Mouse (Mus musculus): ENCODE data around the gene Kif1bp. TPM values are rescaled to one million over a fixed set of nuclear protein-coding genes. Genes with fewer than 3 reads are reported as not detected.
"Not testable (repeated sequence)": the region's sequence is repeated elsewhere in the genome, so short reads cannot be mapped to it uniquely, and the experiment has no call there.

Kif1bp gene
- polyA plus RNA-seq, 1 experiment from 2014 or later: 28.3 TPM

DNA sequence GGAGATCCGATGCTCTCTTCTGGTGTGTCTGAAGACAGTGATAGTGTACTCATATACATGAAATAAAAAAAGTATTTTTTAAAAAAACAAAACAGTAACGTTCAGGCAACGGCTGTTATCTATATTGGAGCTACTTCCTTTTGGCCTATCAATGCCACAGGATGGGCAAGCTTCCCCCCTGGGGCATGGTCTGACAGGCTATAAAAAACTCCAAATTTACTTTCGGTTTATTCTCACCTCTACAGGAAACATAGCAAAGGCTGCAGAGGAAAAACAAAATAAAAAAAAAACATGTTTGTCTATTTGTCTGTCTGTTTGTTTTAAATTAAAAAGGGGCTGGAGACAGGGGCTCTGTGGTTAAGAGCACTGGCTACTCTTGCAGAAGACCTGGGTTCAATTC lies 74.9 kb downstream of the Kif1bp start:
- Histone ChIP-seq H3K4me3 (ENCODE audit: low read depth, low read length) (no peak overlapping the region), H3K27me3 (replicated peaks; ENCODE audit: control insufficient read depth, insufficient read depth, low read length) (no peaks in the 10 kb centered on the region), H3K4me2 (peak overlapping the region; percentile 54), H3K36me3 (ENCODE audit: control insufficient read depth, insufficient read depth, low read length) (no peaks in the 10 kb centered on the region), H3K4me1 (replicated peaks; ENCODE audit: control insufficient read depth, insufficient read depth, low read length) (peaks cover 34% of the 10 kb centered on the region), H3K9me3 (ENCODE audit: control insufficient read depth, low read length) (no peaks in the 10 kb centered on the region), H3K27ac (ENCODE audit: low read depth, low read length) (peak overlapping the region; percentile 28; the same call in 1 of the 2 replicates), H3K9ac (ENCODE audit: low read depth, low read length) (0 out of 2 replicates have a peak overlapping the region, but pooled peaks have one; percentile 27)
- ATAC-seq (replicated peaks; ENCODE audit: low FRiP score) (0 out of 2 replicates have a peak, but pooled peaks have one; percentile 24), DNase-seq (ENCODE audit: low spot score) (no peak)
- WGBS: 32% methylated on average over 4 of the region's 4 CpGs

DNA sequence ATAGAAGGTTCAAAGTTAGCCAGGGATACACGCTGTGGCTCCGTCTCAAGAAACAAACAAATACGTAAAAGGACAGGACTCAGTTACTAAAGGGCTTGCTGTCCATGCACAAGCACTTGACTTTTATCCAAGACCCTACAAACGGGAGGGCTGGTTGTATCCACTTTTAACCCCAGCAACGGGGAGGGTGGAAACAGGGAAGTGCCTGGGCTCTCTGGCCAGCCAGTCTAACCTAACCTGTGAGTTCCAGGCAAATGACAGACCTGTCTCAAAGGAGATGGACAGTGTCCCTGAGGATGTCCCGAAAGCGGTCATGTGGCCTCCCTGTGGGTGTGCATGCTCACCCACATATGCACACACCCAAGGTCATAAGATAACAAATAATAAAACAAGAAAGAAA lies 76.3 kb downstream of the Kif1bp start:
- H3K27me3 ChIP-seq (replicated peaks; ENCODE audit: control insufficient read depth, insufficient read depth, low read length): no peaks in the 10 kb centered on the region
- no peaks in the 10 kb centered on the region for H3K9me3 ChIP-seq (ENCODE audit: control insufficient read depth, low read length)
- DNase-seq (ENCODE audit: low spot score) (no peak), ATAC-seq (replicated peaks; ENCODE audit: low FRiP score) (no peak)
- H3K9ac ChIP-seq (ENCODE audit: low read depth, low read length): no peak overlapping the region
- H3K4me2 ChIP-seq: no peak overlapping the region
- H3K36me3 ChIP-seq (ENCODE audit: control insufficient read depth, insufficient read depth, low read length): no peaks in the 10 kb centered on the region
- WGBS: 74% methylated on average over 7 of the region's 7 CpGs
- no peak overlapping the region for H3K4me3 ChIP-seq (ENCODE audit: low read depth, low read length)
- no peak overlapping the region; the same call in 1 of the 2 replicates for H3K27ac ChIP-seq (ENCODE audit: low read depth, low read length)
- H3K4me1 ChIP-seq (replicated peaks; ENCODE audit: control insufficient read depth, insufficient read depth, low read length): peaks cover 27% of the 10 kb centered on the region

GRCm38 (mm10) chr10:62500916-62501615 lies 77.2 kb downstream of the Kif1bp start:
- 76% methylated on average over 9 of the region's 9 CpGs for WGBS
- Histone ChIP-seq H3K9ac (ENCODE audit: low read depth, low read length) (no peak overlapping the region), H3K4me1 (replicated peaks; ENCODE audit: control insufficient read depth, insufficient read depth, low read length) (peaks cover 25% of the 10 kb centered on the region), H3K27ac (ENCODE audit: low read depth, low read length) (no peak overlapping the region), H3K27me3 (replicated peaks; ENCODE audit: control insufficient read depth, insufficient read depth, low read length) (no peaks in the 10 kb centered on the region), H3K4me2 (no peak overlapping the region), H3K4me3 (ENCODE audit: low read depth, low read length) (no peak overlapping the region), H3K36me3 (ENCODE audit: control insufficient read depth, insufficient read depth, low read length) (no peaks in the 10 kb centered on the region), H3K9me3 (ENCODE audit: control insufficient read depth, low read length) (no peaks in the 10 kb centered on the region)
- DNase-seq (ENCODE audit: low spot score): no peak
- ATAC-seq (replicated peaks; ENCODE audit: low FRiP score): no peak

DNA sequence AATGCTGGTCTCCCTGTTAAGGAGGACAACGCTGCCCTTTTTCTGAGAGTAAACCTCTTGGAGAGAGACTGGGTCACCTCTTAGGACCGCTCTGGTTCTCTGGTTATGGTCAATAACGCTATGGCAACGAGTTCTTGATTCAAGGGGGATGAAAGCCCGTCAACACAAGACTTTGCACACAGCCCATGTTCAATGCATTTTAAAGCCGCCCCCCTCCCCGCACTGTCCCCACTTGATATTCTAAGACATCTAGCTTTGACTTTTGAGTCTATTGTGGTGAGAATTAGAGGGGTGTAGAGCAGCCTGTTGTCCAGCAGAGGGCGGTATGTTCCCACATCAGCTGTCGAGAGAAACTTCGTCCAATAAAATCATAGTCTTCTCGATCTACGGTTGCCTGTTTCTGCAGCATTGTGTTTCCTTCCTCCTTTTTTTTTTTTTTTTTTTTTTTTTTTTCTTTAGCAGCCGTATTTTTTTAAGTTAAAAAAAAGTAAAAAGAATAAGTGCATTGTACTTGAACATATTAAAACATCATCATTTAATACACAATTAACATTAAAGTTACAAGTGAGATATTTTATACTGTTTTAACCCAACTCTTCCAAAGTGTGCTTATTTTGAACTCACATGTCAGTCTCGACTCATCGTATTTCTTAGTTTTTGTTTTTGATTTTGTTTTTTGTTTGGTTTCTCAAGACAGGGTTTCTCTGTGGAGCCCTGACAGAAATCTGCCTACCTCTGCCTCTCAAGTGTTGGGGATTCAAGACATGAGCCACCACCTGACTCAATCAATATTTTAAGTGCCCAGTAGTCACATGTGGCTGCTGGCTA lies 78.0 kb downstream of the Kif1bp start:
- DNase-seq (ENCODE audit: low spot score) (peak; percentile 52), ATAC-seq (replicated peaks; ENCODE audit: low FRiP score) (no peak)
- 23% methylated on average over 15 of the region's 15 CpGs for WGBS
- H3K4me3 ChIP-seq (ENCODE audit: low read depth, low read length): no peak overlapping the region
- H3K9ac ChIP-seq (ENCODE audit: low read depth, low read length): no peak overlapping the region
- no peaks in the 10 kb centered on the region for H3K9me3 ChIP-seq (ENCODE audit: control insufficient read depth, low read length)
- H3K27ac ChIP-seq (ENCODE audit: low read depth, low read length): no peak overlapping the region
- no peaks in the 10 kb centered on the region for H3K36me3 ChIP-seq (ENCODE audit: control insufficient read depth, insufficient read depth, low read length)
- no peaks in the 10 kb centered on the region for H3K27me3 ChIP-seq (replicated peaks; ENCODE audit: control insufficient read depth, insufficient read depth, low read length)
- H3K4me1 ChIP-seq (replicated peaks; ENCODE audit: control insufficient read depth, insufficient read depth, low read length): peaks cover 20% of the 10 kb centered on the region
- no peak overlapping the region for H3K4me2 ChIP-seq

DNA sequence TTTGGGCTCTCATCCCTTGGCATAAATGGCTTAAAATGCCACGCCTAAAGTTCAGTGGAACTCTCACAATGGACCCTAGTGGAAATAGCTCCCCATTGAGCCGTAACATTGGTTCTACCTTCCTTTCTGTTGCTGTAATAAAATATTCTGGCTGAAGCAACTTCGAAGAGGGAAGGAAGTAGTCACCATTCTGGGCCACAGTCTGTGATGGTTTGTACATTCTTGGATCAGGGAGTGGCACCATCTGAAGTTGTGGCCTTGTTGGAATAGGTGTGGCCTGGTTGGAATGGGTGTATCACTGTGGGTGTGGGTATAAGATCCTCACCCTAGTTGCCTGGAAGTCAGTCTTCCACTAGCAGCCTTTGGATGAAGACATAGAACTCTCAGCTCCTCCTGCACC lies 86.6 kb downstream of the Kif1bp start:
- 81% methylated on average over 3 of the region's 3 CpGs for WGBS

More for the DNA sequence above, 86.6 kb downstream of the Kif1bp start:
- not testable (repeated sequence) for H3K9me3 ChIP-seq (ENCODE audit: control insufficient read depth, low read length); DNase-seq (ENCODE audit: low spot score); H3K4me3 ChIP-seq (ENCODE audit: low read depth, low read length); H3K9ac ChIP-seq (ENCODE audit: low read depth, low read length); H3K27ac ChIP-seq (ENCODE audit: low read depth, low read length); H3K4me1 ChIP-seq (replicated peaks; ENCODE audit: control insufficient read depth, insufficient read depth, low read length); H3K36me3 ChIP-seq (ENCODE audit: control insufficient read depth, insufficient read depth, low read length); ATAC-seq (replicated peaks; ENCODE audit: low FRiP score); H3K4me2 ChIP-seq; H3K27me3 ChIP-seq (replicated peaks; ENCODE audit: control insufficient read depth, insufficient read depth, low read length)

Other genes with a start within 250 kb of the Kif1bp start
- 123 and 141 TPM in 2 replicates for gene Hk1, start 198.5 kb downstream of the Kif1bp start, polyA plus RNA-seq (2014; fragmentation: Nextera tagmentation; extraction: Ambion mirVana)
- gene Hkdc1, start 156.0 kb downstream of the Kif1bp start, polyA plus RNA-seq (2014; fragmentation: Nextera tagmentation; extraction: Ambion mirVana): 6.6 and 8.5 TPM in 2 replicates
- gene 4930507D05Rik, start 129.0 kb downstream of the Kif1bp start, polyA plus RNA-seq (2014; fragmentation: Nextera tagmentation; extraction: Ambion mirVana): 0.27 and 0.63 TPM in 2 replicates
- 40.4 and 41.5 TPM in 2 replicates for gene Supv3l1, start 128.7 kb downstream of the Kif1bp start, polyA plus RNA-seq (2014; fragmentation: Nextera tagmentation; extraction: Ambion mirVana)
- 77.4 and 87.8 TPM in 2 replicates for gene Vps26a, start 91.7 kb downstream of the Kif1bp start, polyA plus RNA-seq (2014; fragmentation: Nextera tagmentation; extraction: Ambion mirVana)
- 59.2 and 66.1 TPM in 2 replicates for gene Srgn, start 51.0 kb downstream of the Kif1bp start, polyA plus RNA-seq (2014; fragmentation: Nextera tagmentation; extraction: Ambion mirVana)
- gene Ddx21, start 23.8 kb upstream of the Kif1bp start, polyA plus RNA-seq (2014; fragmentation: Nextera tagmentation; extraction: Ambion mirVana): 72.8 and 74.4 TPM in 2 replicates
- gene Ddx50, start 72.8 kb upstream of the Kif1bp start, polyA plus RNA-seq (2014; fragmentation: Nextera tagmentation; extraction: Ambion mirVana): 89.8 and 90.1 TPM in 2 replicates
- gene Stox1, start 147.7 kb upstream of the Kif1bp start, polyA plus RNA-seq (2014; fragmentation: Nextera tagmentation; extraction: Ambion mirVana): 0.47 and 1.0 TPM in 2 replicates
- 116 and 123 TPM in 2 replicates for gene Ccar1, start 213.8 kb upstream of the Kif1bp start, polyA plus RNA-seq (2014; fragmentation: Nextera tagmentation; extraction: Ambion mirVana)